Mouse (Mus musculus): ENCODE measurements at regions not wholly inside any gene's neighbourhood (a gene's known extent, or its start where the extent isn't known, plus 50 kb on each side); places are given as distances from the start of the nearest gene placed in this dataset.

GRCm38 (mm10) chr7:110705311-110706000, 62.5 kb upstream of the Ampd3 start:
- H3K9ac ChIP-seq (ENCODE audit: low read depth, low read length): no peak overlapping the region
- 42% methylated on average over 6 of the region's 6 CpGs for WGBS
- H3K4me1 ChIP-seq (ENCODE audit: control insufficient read depth, insufficient read depth, low read length): peaks cover 51% of the 10 kb centered on the region
- TF ChIP-seq CTCF (IDR thresholded peaks at IDR 0.05): no peak
- TF ChIP-seq EP300 (IDR thresholded peaks at IDR 0.05; ENCODE audit: insufficient read depth, low read depth, low read length): no peak
- no peak for TF ChIP-seq POLR2A (IDR thresholded peaks at IDR 0.05; ENCODE audit: insufficient read depth, low read depth, low read length)
- no peaks in the 10 kb centered on the region for H3K27me3 ChIP-seq (ENCODE audit: control insufficient read depth, insufficient read depth, low read length)
- peak overlapping the region; percentile 72 for H3K27ac ChIP-seq
- H3K79me2 ChIP-seq (replicated peaks; ENCODE audit: control insufficient read depth, insufficient read depth, low read length): no peaks in the 10 kb centered on the region
- H3K36me3 ChIP-seq (ENCODE audit: control insufficient read depth, insufficient read depth, low read length): peaks cover 4% of the 10 kb centered on the region; the same call in 1 of the 2 replicates
- intact Hi-C loops (cut with DNase I): loop anchor here (5.0 kb wide), 1 partner anchor 418 kb away; no protein-coding TSS in a partner anchor
- H3K4me3 ChIP-seq: no peak overlapping the region
- no peak for DNase-seq

DNA sequence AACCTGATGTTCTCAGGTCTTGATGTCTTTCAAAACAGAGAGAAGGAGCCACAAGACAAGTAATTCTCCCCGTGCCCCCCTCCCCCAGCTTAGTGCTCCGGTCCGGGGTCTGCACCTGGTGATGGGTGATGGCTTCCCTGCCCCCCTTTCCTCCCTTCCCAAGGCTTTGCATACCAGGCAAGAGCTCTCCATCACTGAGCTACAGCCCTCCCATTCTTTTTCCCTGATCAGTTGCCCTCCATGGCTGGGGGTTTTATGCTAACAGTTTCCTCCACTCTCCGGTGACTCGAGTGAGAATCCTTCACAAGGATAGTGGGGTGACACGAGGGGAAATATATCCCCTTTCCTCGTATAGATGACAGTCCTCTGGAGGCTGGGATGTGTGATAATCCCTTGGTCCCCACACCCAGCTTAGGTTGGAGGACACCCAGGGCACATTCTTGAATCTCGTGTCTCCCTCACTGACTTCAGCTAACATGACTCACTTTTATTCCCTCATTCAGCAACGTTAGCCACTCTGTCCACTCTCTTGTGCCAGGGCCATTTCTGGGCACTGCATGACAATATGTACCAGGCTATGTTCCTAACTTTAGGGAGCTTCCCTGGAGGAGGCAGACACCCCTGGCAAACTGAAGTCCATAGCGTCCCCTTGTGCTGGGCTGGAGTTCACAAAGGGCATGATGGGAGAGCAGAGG, 61.9 kb upstream of the Ampd3 start:
- H3K27me3 ChIP-seq (ENCODE audit: control insufficient read depth, insufficient read depth, low read length): no peaks in the 10 kb centered on the region
- peaks cover 54% of the 10 kb centered on the region for H3K4me1 ChIP-seq (ENCODE audit: control insufficient read depth, insufficient read depth, low read length)
- peaks cover 4% of the 10 kb centered on the region; the same call in 1 of the 2 replicates for H3K36me3 ChIP-seq (ENCODE audit: control insufficient read depth, insufficient read depth, low read length)
- 61% methylated on average over 10 of the region's 10 CpGs for WGBS
- H3K4me3 ChIP-seq: no peak overlapping the region
- peak overlapping the region; percentile 72 for H3K27ac ChIP-seq
- H3K79me2 ChIP-seq (replicated peaks; ENCODE audit: control insufficient read depth, insufficient read depth, low read length): no peaks in the 10 kb centered on the region
- H3K9ac ChIP-seq (ENCODE audit: low read depth, low read length): no peak overlapping the region
- TF ChIP-seq EP300 (IDR thresholded peaks at IDR 0.05; ENCODE audit: insufficient read depth, low read depth, low read length) (no peak), CTCF (IDR thresholded peaks at IDR 0.05) (peak; percentile 12; the same call in 1 of the 2 replicates)
- no peak for DNase-seq
- intact Hi-C loops (cut with DNase I): loop anchor here (5.0 kb wide), 1 partner anchor 419 kb away; no protein-coding TSS in a partner anchor

DNA sequence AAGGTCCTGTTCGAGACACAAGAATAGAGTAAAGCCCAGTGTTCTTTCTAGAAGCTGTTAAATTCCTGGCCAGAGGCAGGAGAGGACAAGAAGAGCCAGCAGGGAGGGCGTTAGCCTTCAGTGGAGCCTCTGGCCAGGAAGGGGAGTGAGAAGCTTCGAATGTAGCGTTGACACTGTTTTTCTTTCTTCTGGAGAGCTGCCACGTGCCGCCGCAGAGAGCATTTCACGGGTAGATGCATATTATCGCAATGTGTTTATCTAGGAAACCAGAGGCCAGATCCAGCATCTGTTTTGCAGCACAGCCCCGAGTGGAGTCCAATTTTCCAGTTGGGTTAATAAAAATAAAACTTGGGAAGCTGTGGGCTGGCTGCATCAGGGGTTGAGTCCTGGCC, 61.3 kb upstream of the Ampd3 start:
- intact Hi-C loops (cut with DNase I): loop anchor here (5.0 kb wide), 1 partner anchor 419 kb away; no protein-coding TSS in a partner anchor
- peak overlapping the region; percentile 72 for H3K27ac ChIP-seq
- WGBS: 32% methylated on average over 10 of the region's 10 CpGs

DNA sequence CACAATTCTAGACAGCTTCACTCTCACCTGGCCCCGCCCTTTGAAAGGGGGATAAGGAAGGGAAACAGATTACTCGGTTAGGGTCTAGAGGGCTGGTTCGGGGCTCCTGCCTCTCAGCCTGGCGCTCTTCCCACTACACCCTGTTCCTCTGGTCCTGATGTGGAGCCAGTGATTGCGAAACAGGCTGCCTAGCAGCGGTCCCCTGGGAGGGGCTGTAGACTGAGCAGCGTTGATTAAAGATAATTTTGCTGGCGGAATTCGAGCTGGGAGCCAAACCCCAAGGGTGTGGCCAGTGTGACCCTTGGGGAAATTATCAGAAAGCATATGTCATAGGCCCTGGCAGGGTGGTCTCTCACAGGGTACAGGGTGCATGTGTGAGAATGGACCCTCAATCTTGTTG, 59.9 kb upstream of the Ampd3 start:
- WGBS: 24% methylated on average over 9 of the region's 9 CpGs
- H3K27me3 ChIP-seq (ENCODE audit: control insufficient read depth, insufficient read depth, low read length): no peaks in the 10 kb centered on the region
- peaks cover 47% of the 10 kb centered on the region for H3K4me1 ChIP-seq (ENCODE audit: control insufficient read depth, insufficient read depth, low read length)
- TF ChIP-seq POLR2A (IDR thresholded peaks at IDR 0.05; ENCODE audit: insufficient read depth, low read depth, low read length) (no peak), EP300 (IDR thresholded peaks at IDR 0.05; ENCODE audit: insufficient read depth, low read depth, low read length) (no peak)
- no peak overlapping the region for H3K9ac ChIP-seq (ENCODE audit: low read depth, low read length)
- no peaks in the 10 kb centered on the region for H3K79me2 ChIP-seq (replicated peaks; ENCODE audit: control insufficient read depth, insufficient read depth, low read length)
- H3K4me3 ChIP-seq: no peak overlapping the region
- H3K36me3 ChIP-seq (ENCODE audit: control insufficient read depth, insufficient read depth, low read length): 0 out of 2 replicates have a peak, but pooled peaks cover 1% of the 10 kb centered on the region
- peak; percentile 87 for DNase-seq
- peak overlapping the region; percentile 61 for H3K27ac ChIP-seq
- intact Hi-C loops (cut with DNase I): loop anchor here (5.0 kb wide), 1 partner anchor 421 kb away; no protein-coding TSS in a partner anchor

More for the DNA sequence above, 61.3 kb upstream of the Ampd3 start:
- Histone ChIP-seq H3K79me2 (replicated peaks; ENCODE audit: control insufficient read depth, insufficient read depth, low read length) (no peaks in the 10 kb centered on the region), H3K9ac (ENCODE audit: low read depth, low read length) (no peak overlapping the region), H3K36me3 (ENCODE audit: control insufficient read depth, insufficient read depth, low read length) (peaks cover 4% of the 10 kb centered on the region; the same call in 1 of the 2 replicates), H3K4me3 (no peak overlapping the region), H3K4me1 (ENCODE audit: control insufficient read depth, insufficient read depth, low read length) (peaks cover 53% of the 10 kb centered on the region), H3K27me3 (ENCODE audit: control insufficient read depth, insufficient read depth, low read length) (no peaks in the 10 kb centered on the region)
- TF ChIP-seq POLR2A (IDR thresholded peaks at IDR 0.05; ENCODE audit: insufficient read depth, low read depth, low read length) (no peak), EP300 (IDR thresholded peaks at IDR 0.05; ENCODE audit: insufficient read depth, low read depth, low read length) (0 out of 2 replicates have a peak, but pooled peaks have one; percentile 29)
- peak; percentile 76 to 88 for DNase-seq

DNA sequence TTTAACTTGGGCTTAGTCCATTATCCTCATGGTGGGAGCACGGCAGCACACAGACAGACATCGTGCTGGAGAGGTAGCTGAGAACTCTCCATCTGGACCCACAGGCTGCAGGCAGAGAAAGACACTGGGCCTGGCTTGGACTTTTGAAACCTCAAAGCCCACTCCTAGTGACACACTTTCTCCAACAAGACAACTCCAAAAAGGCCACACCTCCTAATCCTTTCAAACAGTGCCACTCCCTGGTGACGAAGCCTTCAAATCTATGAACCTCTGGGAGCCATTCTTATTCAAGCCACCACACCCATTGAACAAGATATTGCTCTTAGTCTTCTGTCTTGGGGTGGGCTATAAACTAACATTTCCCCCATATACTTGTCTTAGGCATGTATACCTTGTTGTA, 59.2 kb upstream of the Ampd3 start:
- Histone ChIP-seq H3K4me1 (ENCODE audit: control insufficient read depth, insufficient read depth, low read length) (peaks cover 47% of the 10 kb centered on the region), H3K4me3 (no peak overlapping the region), H3K27me3 (ENCODE audit: control insufficient read depth, insufficient read depth, low read length) (no peaks in the 10 kb centered on the region), H3K79me2 (replicated peaks; ENCODE audit: control insufficient read depth, insufficient read depth, low read length) (no peaks in the 10 kb centered on the region), H3K36me3 (ENCODE audit: control insufficient read depth, insufficient read depth, low read length) (no peaks in the 10 kb centered on the region), H3K9ac (ENCODE audit: low read depth, low read length) (no peak overlapping the region), H3K27ac (peak overlapping the region; percentile 61)
- TF ChIP-seq EP300 (IDR thresholded peaks at IDR 0.05; ENCODE audit: insufficient read depth, low read depth, low read length) (no peak), CTCF (IDR thresholded peaks at IDR 0.05) (no peak), POLR2A (IDR thresholded peaks at IDR 0.05; ENCODE audit: insufficient read depth, low read depth, low read length) (no peak)
- WGBS: 93% methylated on average over 3 of the region's 3 CpGs
- DNase-seq: peak in 1 of 2 experiments; percentile 26
- intact Hi-C loops (cut with DNase I): loop anchor here (5.0 kb wide), 1 partner anchor 421 kb away; no protein-coding TSS in a partner anchor

Measured in heart, adult 2 months (tissue).